Mouse (Mus musculus) heart, postnatal 0 days (tissue): ENCODE measurements around the gene Nf2.

ENCODE experiments used
- CTCF ChIP-seq: IDR thresholded peaks from 2 replicates; pipeline ENCODE4 v1.5.1; 2016; ENCODE audit warnings: antibody characterized with exemption, control low read depth, low read depth
- EP300 ChIP-seq: IDR thresholded peaks from 2 replicates; pipeline ENCODE4 v1.6.1; 2016; ENCODE audit warnings: antibody characterized with exemption, low read depth

DNA sequence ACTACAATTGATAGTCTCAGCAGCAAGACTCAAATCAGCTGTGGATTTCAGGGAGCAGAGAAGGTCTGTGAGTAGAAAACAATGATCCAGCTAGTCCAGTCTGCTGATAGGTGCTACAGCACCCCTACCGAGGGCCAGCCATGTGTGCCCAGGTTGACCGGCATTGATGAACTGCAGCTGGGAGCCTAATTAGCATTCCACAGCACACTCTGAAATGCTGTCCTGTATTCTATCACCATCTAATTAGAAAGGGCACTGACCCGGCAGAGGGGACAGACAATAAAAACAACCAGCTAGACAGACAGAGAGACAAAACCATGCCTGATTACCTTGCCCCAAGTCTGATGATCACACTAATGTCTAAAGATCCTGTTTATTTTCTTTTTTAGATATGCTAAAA lies 56.3 kb downstream of the Nf2 start:
- no peak for TF ChIP-seq CTCF
- TF ChIP-seq EP300: no peak
